Mouse (Mus musculus) brain, adult 2 months (tissue): ENCODE data around the gene Galnt7.

Experiments used
- DNase-seq: peaks from one replicate; pipeline ENCODE4 v3.0.0; 2011; ENCODE audit warnings: low read depth, low spot score

Gene Galnt7

GRCm38 (mm10) chr8:57498847-57499511 lies 153.9 kb downstream of the Galnt7 start:
- peak; percentile 89 for DNase-seq

GRCm38 (mm10) chr8:57498494-57498846 lies 154.4 kb downstream of the Galnt7 start:
- no peak for DNase-seq

GRCm38 (mm10) chr8:57491873-57492272 lies 161.0 kb downstream of the Galnt7 start:
- DNase-seq: no peak

- no peak for DNase-seq
Observed at GRCm38 (mm10) chr8:57489896-57490295, 162.9 kb downstream of the Galnt7 start.

- DNase-seq: no peak
Observed at GRCm38 (mm10) chr8:57489366-57489765, 163.5 kb downstream of the Galnt7 start.

- peak; percentile 76 for DNase-seq
Observed at GRCm38 (mm10) chr8:57488312-57488765, 164.5 kb downstream of the Galnt7 start.

GRCm38 (mm10) chr8:57487441-57488155 lies 165.2 kb downstream of the Galnt7 start, which contains the start of gene Sap30:
Gene Sap30, minus strand, starts transcription at chr8:57487860.
- DNase-seq: peak; percentile 99

- DNase-seq: peak; percentile 55
Observed at GRCm38 (mm10) chr8:57486491-57487440, 166.1 kb downstream of the Galnt7 start.

- no peak for DNase-seq
Observed at GRCm38 (mm10) chr8:57480606-57481005, 172.2 kb downstream of the Galnt7 start.

- no peak for DNase-seq
Observed at GRCm38 (mm10) chr8:57479700-57480099, 173.1 kb downstream of the Galnt7 start.

- DNase-seq: no peak
Observed at GRCm38 (mm10) chr8:57478406-57478805, 174.4 kb downstream of the Galnt7 start.
